In the genomic region with DNA sequence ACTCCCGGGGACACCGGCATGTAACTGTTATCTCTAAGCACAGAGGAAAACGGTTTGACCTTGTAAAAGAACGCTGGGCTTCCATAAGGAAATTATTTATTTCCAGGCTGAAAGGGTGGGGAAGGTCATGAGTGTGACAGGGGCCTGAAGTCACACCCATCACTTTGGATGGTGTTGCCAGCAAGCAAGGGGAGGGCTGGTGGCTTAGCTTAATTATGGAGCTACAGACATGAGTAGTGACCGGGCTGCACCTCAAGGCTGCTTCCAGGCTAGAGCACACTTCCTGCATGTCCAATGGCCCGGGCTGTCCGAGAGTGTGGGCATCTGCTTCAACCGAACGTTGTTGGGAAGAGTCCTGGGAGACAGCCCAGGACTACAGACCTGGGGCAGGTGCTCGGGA, we compare ENCODE assay signal across 15 mouse cellular contexts.
DNase-seq lines count a peak whose midpoint lies in the region; ATAC-seq and TF ChIP-seq lines count a peak whose summit lies in the region.
"Had no signal": no experiment of that assay in that cellular context is flagged by ENCODE, and none has a peak within 500 bp of the region (broad histone marks: within the 10 kb centered on the region; RNA-seq: fewer than 3 reads in every experiment).

No protein-coding gene starts in this region.

- TF ChIP-seq EP300 in stomach, postnatal 0 days (optimal IDR thresholded peaks at IDR 0.05), result no peak

- no peak for DNase-seq in kidney, adult 8-10 months
- no peak for DNase-seq in lung, adult 2 months
- no peak for DNase-seq in stomach, postnatal 0 days (ENCODE audit: low spot score)
- DNase-seq in forebrain, embryonic 11.5 days (ENCODE audit: low spot score), result no peak
- DNase-seq: cerebellum, adult 9-11 months; right cerebral cortex, postnatal 14 days had no signal

- H3K4me3 ChIP-seq in erythroblast, embryonic 14.5 days (replicated peaks), result peak overlapping the region; percentile 60
- no peak overlapping the region for H3K4me3 ChIP-seq in kidney, embryonic 14.5 days (ENCODE audit: low read length)
- no peak overlapping the region for H3K4me3 ChIP-seq in lung, embryonic 16.5 days (ENCODE audit: low read length)
- no peak overlapping the region for H3K4me3 ChIP-seq in lung, adult 2 months (replicated peaks; ENCODE audit: extremely low read depth, low read depth, low read length)
- no peak overlapping the region for H3K4me3 ChIP-seq in stomach, postnatal 0 days (ENCODE audit: low read depth, low read length)
- H3K4me3 ChIP-seq in forebrain, embryonic 11.5 days (ENCODE audit: low read depth, low read length), result no peak overlapping the region
- H3K4me3 ChIP-seq: hindbrain, embryonic 15.5 days; layer of hippocampus, adult 2 months; myocyte had no signal

- ATAC-seq in erythroblast, adult 5-6 weeks (replicated peaks; ENCODE audit: low FRiP score, poor library complexity, severe bottlenecking), result no peak
- no peak for ATAC-seq in kidney, embryonic 14.5 days (ENCODE audit: low FRiP score, low TSS enrichment)
- no peak for ATAC-seq in lung, embryonic 16.5 days (ENCODE audit: low read depth)
- peak; percentile 37; the same call in 1 of the 2 replicates for ATAC-seq in stomach, postnatal 0 days (ENCODE audit: low FRiP score, low TSS enrichment)
- ATAC-seq in forebrain, embryonic 11.5 days (replicated peaks; ENCODE audit: low FRiP score), result no peak
- ATAC-seq: Patski had no signal

- H3K27me3 ChIP-seq in erythroblast, embryonic 14.5 days (ENCODE audit: control insufficient read depth), result no peaks in the 10 kb centered on the region
- H3K27me3 ChIP-seq in kidney, embryonic 14.5 days (ENCODE audit: control insufficient read depth, insufficient read depth, low read length), result no peaks in the 10 kb centered on the region
- no peaks in the 10 kb centered on the region for H3K27me3 ChIP-seq in lung, embryonic 16.5 days (ENCODE audit: control insufficient read depth, insufficient read depth, low read depth, low read length)
- H3K27me3 ChIP-seq in stomach, postnatal 0 days (ENCODE audit: control insufficient read depth, insufficient read depth, low read length), result no peaks in the 10 kb centered on the region
- H3K27me3 ChIP-seq in forebrain, embryonic 11.5 days (ENCODE audit: control insufficient read depth, insufficient read depth, low read length), result no peaks in the 10 kb centered on the region
- H3K27me3 ChIP-seq: hindbrain, embryonic 15.5 days; Patski had no signal

- 0 out of 2 replicates have a peak overlapping the region, but pooled peaks have one; percentile 0 for H3K9ac ChIP-seq in kidney, embryonic 14.5 days (ENCODE audit: low read depth, low read length)
- no peak overlapping the region for H3K9ac ChIP-seq in lung, embryonic 16.5 days (ENCODE audit: low read length)
- no peak overlapping the region for H3K9ac ChIP-seq in stomach, postnatal 0 days (ENCODE audit: low read length)
- H3K9ac ChIP-seq in forebrain, embryonic 11.5 days (ENCODE audit: low read length), result no peak overlapping the region
- H3K9ac ChIP-seq: hindbrain, embryonic 15.5 days had no signal

- WGBS in kidney, embryonic 14.5 days, result 71% methylated on average over 10 of the region's 10 CpGs
- 56% methylated on average over 10 of the region's 10 CpGs for WGBS in lung, embryonic 16.5 days
- WGBS in lung, adult 2 months, result 51% methylated on average over 10 of the region's 10 CpGs
- 62% methylated on average over 10 of the region's 10 CpGs for WGBS in stomach, postnatal 0 days
- 87% methylated on average over 10 of the region's 10 CpGs for WGBS in forebrain, embryonic 11.5 days

- peaks cover 2% of the 10 kb centered on the region; the same call in 1 of the 2 replicates for H3K9me3 ChIP-seq in erythroblast, embryonic 14.5 days (ENCODE audit: control insufficient read depth, low read length)
- no peaks in the 10 kb centered on the region for H3K9me3 ChIP-seq in kidney, embryonic 14.5 days (ENCODE audit: control insufficient read depth, low read length)
- no peaks in the 10 kb centered on the region for H3K9me3 ChIP-seq in lung, embryonic 16.5 days (ENCODE audit: control insufficient read depth, low read length)
- H3K9me3 ChIP-seq in stomach, postnatal 0 days (ENCODE audit: control insufficient read depth, low read length), result no peaks in the 10 kb centered on the region
- no peaks in the 10 kb centered on the region for H3K9me3 ChIP-seq in forebrain, embryonic 11.5 days (ENCODE audit: control insufficient read depth, low read length)
- H3K9me3 ChIP-seq: hindbrain, embryonic 15.5 days had no signal

- TF ChIP-seq CTCF in lung, adult 2 months (IDR thresholded peaks at IDR 0.05; ENCODE audit: insufficient read depth, low read length), result no peak
- no peak for TF ChIP-seq CTCF in stomach, postnatal 0 days (IDR thresholded peaks at IDR 0.05; ENCODE audit: low read depth)

- H3K4me1 ChIP-seq in erythroblast, embryonic 14.5 days (ENCODE audit: control insufficient read depth), result peaks cover 82% of the 10 kb centered on the region
- peaks cover 39% of the 10 kb centered on the region for H3K4me1 ChIP-seq in kidney, embryonic 14.5 days (ENCODE audit: control insufficient read depth, insufficient read depth, low read length)
- peaks cover 12% of the 10 kb centered on the region for H3K4me1 ChIP-seq in lung, embryonic 16.5 days (replicated peaks; ENCODE audit: control insufficient read depth, insufficient read depth, low read length)
- peaks cover 16% of the 10 kb centered on the region for H3K4me1 ChIP-seq in lung, adult 2 months (ENCODE audit: control insufficient read depth, insufficient read depth, low read length)
- no peaks in the 10 kb centered on the region for H3K4me1 ChIP-seq in stomach, postnatal 0 days (replicated peaks; ENCODE audit: control insufficient read depth, insufficient read depth)
- no peaks in the 10 kb centered on the region for H3K4me1 ChIP-seq in forebrain, embryonic 11.5 days (replicated peaks; ENCODE audit: control insufficient read depth, insufficient read depth, low read length)

- peaks cover 31% of the 10 kb centered on the region for H3K36me3 ChIP-seq in erythroblast, embryonic 14.5 days (ENCODE audit: control insufficient read depth)
- H3K36me3 ChIP-seq in kidney, embryonic 14.5 days (ENCODE audit: control insufficient read depth, insufficient read depth, low read length), result no peaks in the 10 kb centered on the region
- no peaks in the 10 kb centered on the region for H3K36me3 ChIP-seq in lung, embryonic 16.5 days (ENCODE audit: control insufficient read depth, insufficient read depth, low read length)
- no peaks in the 10 kb centered on the region for H3K36me3 ChIP-seq in stomach, postnatal 0 days (ENCODE audit: control insufficient read depth, insufficient read depth, low read length)
- H3K36me3 ChIP-seq in forebrain, embryonic 11.5 days (ENCODE audit: control insufficient read depth, insufficient read depth, low read length), result no peaks in the 10 kb centered on the region
- H3K36me3 ChIP-seq: hindbrain, embryonic 15.5 days had no signal

- no peak overlapping the region for H3K27ac ChIP-seq in kidney, embryonic 14.5 days (ENCODE audit: low read depth, low read length)
- peak overlapping the region; percentile 86; the same call in 1 of the 2 replicates for H3K27ac ChIP-seq in lung, embryonic 16.5 days (ENCODE audit: low read length)
- H3K27ac ChIP-seq in stomach, postnatal 0 days (replicated peaks), result no peak overlapping the region
- H3K27ac ChIP-seq in forebrain, embryonic 11.5 days (ENCODE audit: low read depth, low read length), result no peak overlapping the region
- H3K27ac ChIP-seq: hindbrain, embryonic 15.5 days; layer of hippocampus, adult 2 months had no signal

- no peak overlapping the region for H3K4me2 ChIP-seq in kidney, embryonic 14.5 days (replicated peaks; ENCODE audit: low read depth, low read length)
- no peak overlapping the region for H3K4me2 ChIP-seq in lung, embryonic 16.5 days (ENCODE audit: low read depth, low read length)
- H3K4me2 ChIP-seq in stomach, postnatal 0 days (replicated peaks; ENCODE audit: low read depth), result no peak overlapping the region
- H3K4me2 ChIP-seq in forebrain, embryonic 11.5 days (ENCODE audit: low read depth, low read length, severe bottlenecking), result no peak overlapping the region
- H3K4me2 ChIP-seq: hindbrain, embryonic 15.5 days; midbrain, embryonic 11.5 days had no signal

- no peak for TF ChIP-seq POLR2A in lung, adult 2 months (IDR thresholded peaks at IDR 0.05; ENCODE audit: borderline replicate concordance, extremely low read depth, low read depth, low read length)
